Mouse (Mus musculus): Measurements from ENCODE around the gene Gypa. TPM values are rescaled to one million over a fixed set of nuclear protein-coding genes. Genes with fewer than 3 reads are reported as not detected.

Gypa gene
- total RNA-seq (2012; rRNA removed) (13.4 and 15.9 TPM in 2 replicates), polyA plus RNA-seq (2012; ENCODE audit: insufficient read depth in 1 of 2, insufficient read length in 2 of 2, low read depth in 1 of 2, low replicate concordance in 2 of 2, missing spikeins in 1 of 2) (10 to 100 TPM in 1 of 2 experiments, not detected in 1; 19.8 TPM)

- H3K79me2 ChIP-seq (ENCODE audit: control insufficient read depth, insufficient read depth, low read length, poor library complexity): peaks cover 2% of the 10 kb centered on the region; the same call in 1 of the 2 replicates
- H3K9ac ChIP-seq (ENCODE audit: control insufficient read depth, low read depth, low read length, poor library complexity, severe bottlenecking): peak within 1 kb of the TSS; percentile 77
- H3K27me3 ChIP-seq (ENCODE audit: control insufficient read depth in 1 of 2, insufficient read depth in 2 of 2, low read length in 2 of 2): no peaks in the 10 kb centered on the region
- peaks cover 9 to 20% of the 10 kb centered on the region in 2 experiments for H3K4me1 ChIP-seq (ENCODE audit: control insufficient read depth in 1 of 2, insufficient read depth in 2 of 2, low read length in 2 of 2)
- peak within 1 kb of the TSS; percentile 57 to 81 for H3K4me3 ChIP-seq (ENCODE audit: control insufficient read depth in 1 of 2, insufficient read depth in 1 of 2, low read depth in 2 of 2, low read length in 2 of 2)
- H3K9me3 ChIP-seq (replicated peaks; ENCODE audit: insufficient read depth, low read length): no peaks in the 10 kb centered on the region
- H3K27ac ChIP-seq (ENCODE audit: control insufficient read depth, low read depth, low read length): peak within 1 kb of the TSS; percentile 93
- peaks cover 0 to 31% of the 10 kb centered on the region in 2 experiments; a peak in 3 of 4 replicates for H3K36me3 ChIP-seq (ENCODE audit: control insufficient read depth in 1 of 2, insufficient read depth in 2 of 2, low read length in 2 of 2)
- DNase-seq (ENCODE audit: low read depth, low spot score): peak; percentile 96
- TF ChIP-seq CHD1 (IDR thresholded peaks at IDR 0.05; ENCODE audit: low read depth, low read length) (no peak; the same call in 1 of the 2 replicates), NELFE (IDR thresholded peaks at IDR 0.05; ENCODE audit: low read depth, low read length) (peak; percentile 26; the same call in 1 of the 2 replicates), CHD2 (IDR thresholded peaks at IDR 0.05; ENCODE audit: low read length) (no peak), EP300 (IDR thresholded peaks at IDR 0.05; ENCODE audit: low read depth in 1 of 2, low read length in 2 of 2) (peak; percentile 91 to 98), MXI1 (IDR thresholded peaks at IDR 0.05; ENCODE audit: low read depth, low read length) (peak; percentile 59; the same call in 1 of the 2 replicates), E2F4 (IDR thresholded peaks at IDR 0.05; ENCODE audit: borderline replicate concordance, low read depth, low read length) (no peak), GABPA (IDR thresholded peaks at IDR 0.05; ENCODE audit: low read depth, low read length) (no peak), MAZ (IDR thresholded peaks at IDR 0.05; ENCODE audit: low read depth, low read length) (peak; percentile 37), GATA1 (IDR thresholded peaks at IDR 0.05; ENCODE audit: low read depth, low read length) (peak; percentile 98), POLR2A (IDR thresholded peaks at IDR 0.05; ENCODE audit: control insufficient read depth in 1 of 2, insufficient read depth in 1 of 2, low read depth in 1 of 2, low read length in 2 of 2, poor library complexity in 1 of 2) (peak; percentile 29 to 52; a peak in 2 of 4 replicates), HCFC1 (IDR thresholded peaks at IDR 0.05; ENCODE audit: low read depth, low read length) (peak; percentile 47; the same call in 1 of the 2 replicates), TCF12 (IDR thresholded peaks at IDR 0.05; ENCODE audit: low read depth, low read length) (peak; percentile 99), ETS1 (IDR thresholded peaks at IDR 0.05; ENCODE audit: low read depth, low read length) (peak; percentile 99), ELF1 (IDR thresholded peaks at IDR 0.05; ENCODE audit: low read depth, low read length) (0 out of 2 replicates have a peak, but pooled peaks have one; percentile 6), JUND (IDR thresholded peaks at IDR 0.05; ENCODE audit: low read depth, low read length) (0 out of 2 replicates have a peak, but pooled peaks have one; percentile 13), RCOR1 (IDR thresholded peaks at IDR 0.05; ENCODE audit: low read depth, low read length) (no peak; the same call in none of the 2 replicates), MYC (IDR thresholded peaks at IDR 0.05; ENCODE audit: low read depth, low read length) (0 out of 2 replicates have a peak, but pooled peaks have one; percentile 42), MEF2A (IDR thresholded peaks at IDR 0.05; ENCODE audit: extremely low read depth, insufficient replicate concordance, low read depth, low read length, poor library complexity, severe bottlenecking) (no peak), ZMIZ1 (IDR thresholded peaks at IDR 0.05; ENCODE audit: low read depth, low read length) (peak; percentile 62; the same call in 1 of the 2 replicates), SIN3A (IDR thresholded peaks at IDR 0.05; ENCODE audit: low read length) (peak; percentile 95), UBTF (IDR thresholded peaks at IDR 0.05; ENCODE audit: borderline replicate concordance, insufficient read depth, low read depth, low read length) (no peak), USF2 (IDR thresholded peaks at IDR 0.05; ENCODE audit: borderline replicate concordance in 1 of 2, insufficient read depth in 1 of 2, low read depth in 1 of 2, low read length in 2 of 2) (no peak), ZNF384 (IDR thresholded peaks at IDR 0.05; ENCODE audit: low read depth, low read length) (no peak), POLR2AphosphoS2 (IDR thresholded peaks at IDR 0.05; ENCODE audit: low read length) (peak; percentile 31; the same call in 1 of the 2 replicates), SMC3 (IDR thresholded peaks at IDR 0.05; ENCODE audit: low read depth, low read length) (peak; percentile 2; the same call in 1 of the 2 replicates), ZKSCAN1 (IDR thresholded peaks at IDR 0.05; ENCODE audit: low read depth, low read length) (no peak), TAL1 (IDR thresholded peaks at IDR 0.05; ENCODE audit: low read length) (peak; percentile 99), USF1 (IDR thresholded peaks at IDR 0.05; ENCODE audit: low read depth, low read length) (no peak), CTCF (IDR thresholded peaks at IDR 0.05 in 2 of 3, conservative IDR thresholded peaks at IDR 0.05 in 1 of 3; ENCODE audit: control insufficient read depth in 1 of 3, insufficient read depth in 1 of 3, low read depth in 2 of 3, low read length in 3 of 3, poor library complexity in 1 of 3, severe bottlenecking in 1 of 3) (no peak; a peak in 1 of 6 replicates), MAFK (IDR thresholded peaks at IDR 0.05; ENCODE audit: borderline replicate concordance, low read depth, low read length) (no peak; the same call in 1 of the 2 replicates), TBP (IDR thresholded peaks at IDR 0.05; ENCODE audit: low read depth, low read length) (peak; percentile 56), MAX (IDR thresholded peaks at IDR 0.05; ENCODE audit: low read length) (no peak), KAT2A (conservative IDR thresholded peaks at IDR 0.05; ENCODE audit: low read depth, low read length) (no peak), MYB (IDR thresholded peaks at IDR 0.05; ENCODE audit: low read depth, low read length) (0 out of 2 replicates have a peak, but pooled peaks have one; percentile 48)
Observed at GRCm38 (mm10) chr8:80493523-80494345, at the start of gene Gypa. Gene Gypa, plus strand, starts transcription at chr8:80493781.
